In genomic region chr13:97337954-97338353, GRCm38 (mm10) we compare ENCODE assay signal across 12 mouse cellular contexts.
DNase-seq lines count a peak whose midpoint lies in the region; ATAC-seq and TF ChIP-seq lines count a peak whose summit lies in the region.
"Had no signal": no experiment of that assay in that cellular context is flagged by ENCODE, and none has a peak within 500 bp of the region (broad histone marks: within the 10 kb centered on the region; RNA-seq: fewer than 3 reads in every experiment).

No protein-coding gene starts in this region.

- peak; percentile 56 for DNase-seq in MN1 (ENCODE audit: low spot score)
- no peak for DNase-seq in limb, embryonic 10.5 days (ENCODE audit: low spot score)
- DNase-seq in frontal cortex, postnatal 14 days (ENCODE audit: low spot score in 2 of 2): no peak
- no peak for DNase-seq in left cerebral cortex, adult 2 months (ENCODE audit: extremely low spot score in 1 of 2, low spot score in 2 of 2)
- DNase-seq in ovary, postnatal 10 days (ENCODE audit: low spot score): no peak
- DNase-seq: B cell, adult 2 months; thymus, postnatal 4 days had no signal

- TF ChIP-seq CTCF in left cerebral cortex, adult 2 months (IDR thresholded peaks at IDR 0.05): no peak

- peaks cover 12% of the 10 kb centered on the region for H3K4me1 ChIP-seq in hindbrain, embryonic 16.5 days (ENCODE audit: control insufficient read depth, insufficient read depth, low read depth, low read length)
- H3K4me1 ChIP-seq in hindbrain, embryonic 13.5 days (replicated peaks): peaks cover 26% of the 10 kb centered on the region
- H3K4me1 ChIP-seq in embryonic facial prominence, embryonic 13.5 days: peaks cover 13% of the 10 kb centered on the region
- peaks cover 40% of the 10 kb centered on the region for H3K4me1 ChIP-seq in limb, embryonic 10.5 days

- H3K4me3 ChIP-seq in hindbrain, embryonic 16.5 days (ENCODE audit: low read length): no peak overlapping the region
- no peak overlapping the region for H3K4me3 ChIP-seq in hindbrain, embryonic 13.5 days
- no peak overlapping the region for H3K4me3 ChIP-seq in embryonic facial prominence, embryonic 13.5 days
- no peak overlapping the region; the same call in 1 of the 2 replicates for H3K4me3 ChIP-seq in limb, embryonic 10.5 days
- H3K4me3 ChIP-seq in left cerebral cortex, adult 2 months: no peak overlapping the region
- H3K4me3 ChIP-seq: limb, embryonic 13.5 days had no signal

- no peak overlapping the region for H3K9ac ChIP-seq in hindbrain, embryonic 16.5 days (ENCODE audit: low read depth, low read length)
- no peak overlapping the region for H3K9ac ChIP-seq in hindbrain, embryonic 13.5 days
- H3K9ac ChIP-seq in embryonic facial prominence, embryonic 13.5 days: no peak overlapping the region
- H3K9ac ChIP-seq: limb, embryonic 13.5 days had no signal

- ATAC-seq in hindbrain, embryonic 16.5 days: 0 out of 2 replicates have a peak, but pooled peaks have one; percentile 35
- ATAC-seq in hindbrain, embryonic 13.5 days (ENCODE audit: low FRiP score): no peak
- no peak for ATAC-seq in embryonic facial prominence, embryonic 13.5 days (ENCODE audit: insufficient number of reproducible peaks, insufficient read depth, low FRiP score, low TSS enrichment, low read depth)

- H3K4me2 ChIP-seq in hindbrain, embryonic 16.5 days (ENCODE audit: low read length): no peak overlapping the region
- H3K4me2 ChIP-seq in hindbrain, embryonic 13.5 days: no peak overlapping the region
- H3K4me2 ChIP-seq in embryonic facial prominence, embryonic 13.5 days: peak overlapping the region; percentile 11; the same call in 1 of the 2 replicates
- H3K4me2 ChIP-seq: limb, embryonic 13.5 days; midbrain, embryonic 11.5 days had no signal

- H3K9me3 ChIP-seq in hindbrain, embryonic 16.5 days (ENCODE audit: control insufficient read depth, low read length): no peaks in the 10 kb centered on the region
- no peaks in the 10 kb centered on the region for H3K9me3 ChIP-seq in hindbrain, embryonic 13.5 days
- 0 out of 2 replicates have a peak, but pooled peaks cover 6% of the 10 kb centered on the region for H3K9me3 ChIP-seq in embryonic facial prominence, embryonic 13.5 days
- H3K9me3 ChIP-seq in limb, embryonic 10.5 days (replicated peaks): no peaks in the 10 kb centered on the region
- H3K9me3 ChIP-seq: limb, embryonic 13.5 days had no signal

- 13% methylated on average over 3 of the region's 3 CpGs for WGBS in hindbrain, embryonic 16.5 days
- WGBS in hindbrain, embryonic 13.5 days: 13% methylated on average over 3 of the region's 3 CpGs
- WGBS in embryonic facial prominence, embryonic 13.5 days: 10% methylated on average over 3 of the region's 3 CpGs
- WGBS in limb, embryonic 10.5 days: 8% methylated on average over 3 of the region's 3 CpGs

- H3K27me3 ChIP-seq in hindbrain, embryonic 16.5 days (replicated peaks; ENCODE audit: control insufficient read depth, insufficient read depth, low read length): no peaks in the 10 kb centered on the region
- no peaks in the 10 kb centered on the region for H3K27me3 ChIP-seq in hindbrain, embryonic 13.5 days
- peaks cover 3% of the 10 kb centered on the region; the same call in 1 of the 2 replicates for H3K27me3 ChIP-seq in embryonic facial prominence, embryonic 13.5 days
- H3K27me3 ChIP-seq in limb, embryonic 10.5 days (ENCODE audit: low read depth, poor library complexity, severe bottlenecking): no peaks in the 10 kb centered on the region
- H3K27me3 ChIP-seq: limb, embryonic 13.5 days had no signal

- no peaks in the 10 kb centered on the region for H3K36me3 ChIP-seq in hindbrain, embryonic 16.5 days (ENCODE audit: control insufficient read depth, insufficient read depth, low read length)
- no peaks in the 10 kb centered on the region for H3K36me3 ChIP-seq in hindbrain, embryonic 13.5 days
- H3K36me3 ChIP-seq in embryonic facial prominence, embryonic 13.5 days: no peaks in the 10 kb centered on the region
- no peaks in the 10 kb centered on the region for H3K36me3 ChIP-seq in limb, embryonic 10.5 days
- H3K36me3 ChIP-seq: limb, embryonic 13.5 days had no signal

- intact Hi-C loops in left cerebral cortex, adult 2 months (cut with DNase I): no loop called here

- H3K27ac ChIP-seq in hindbrain, embryonic 16.5 days (ENCODE audit: low read depth, low read length): no peak overlapping the region
- H3K27ac ChIP-seq in hindbrain, embryonic 13.5 days: no peak overlapping the region
- peak overlapping the region; percentile 62 for H3K27ac ChIP-seq in embryonic facial prominence, embryonic 13.5 days
- peak overlapping the region; percentile 86 for H3K27ac ChIP-seq in limb, embryonic 10.5 days
- H3K27ac ChIP-seq in left cerebral cortex, adult 2 months: no peak overlapping the region

Comparison
In these comparisons a context has a peak if more than half of its experiments do, and no peak if none do; other contexts are left out.
1. H3K27ac ChIP-seq: peak in embryonic facial prominence, embryonic 13.5 days (single experiment) and limb, embryonic 10.5 days (single experiment); none in hindbrain, embryonic 16.5 days (single experiment), hindbrain, embryonic 13.5 days (single experiment) and left cerebral cortex, adult 2 months (single experiment).